Mouse (Mus musculus) gastrocnemius, adult 8-10 months (tissue): ENCODE data around the gene Spata31d1a. TPM values are rescaled to one million over a fixed set of nuclear protein-coding genes. Genes with fewer than 3 reads are reported as not detected.

ENCODE experiments used
- DNase-seq, 2 experiments: peaks; one replicate each; pipeline ENCODE4 v3.0.0; 2022; ENCODE audit warnings: low spot score in 2 of 2
- total RNA-seq, 4 experiments: library from RNA; stranded (reverse); gene quantifications; 2 replicates each; pipeline ENCODE4 v1.2.4; 2022

The Spata31d1a gene
- total RNA-seq, 4 experiments from 2014 or later, result not detected

GRCm38 (mm10) chr13:59668501-59669093 is 41.5 kb downstream of the Spata31d1a start:
- no peak for DNase-seq

DNA sequence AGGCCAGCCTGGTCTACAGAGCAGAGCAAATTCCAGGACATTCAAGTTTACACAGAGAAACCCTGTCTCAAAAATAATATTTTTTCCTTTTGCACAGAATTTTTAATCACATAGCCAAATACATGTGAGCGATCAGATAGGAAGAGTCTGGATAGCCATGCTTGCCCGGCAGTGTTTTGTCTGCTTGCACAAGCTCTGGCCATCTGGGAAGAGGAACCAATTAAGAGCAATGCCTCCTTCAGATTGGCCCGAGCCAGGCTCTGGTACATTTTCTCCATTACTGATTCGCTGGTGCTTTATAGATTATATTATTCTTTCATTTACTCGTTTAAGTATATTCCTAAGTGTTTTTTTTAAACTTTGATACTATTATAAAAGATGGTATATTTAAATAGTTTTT is 42.4 kb downstream of the Spata31d1a start:
- DNase-seq, result no peak

DNA sequence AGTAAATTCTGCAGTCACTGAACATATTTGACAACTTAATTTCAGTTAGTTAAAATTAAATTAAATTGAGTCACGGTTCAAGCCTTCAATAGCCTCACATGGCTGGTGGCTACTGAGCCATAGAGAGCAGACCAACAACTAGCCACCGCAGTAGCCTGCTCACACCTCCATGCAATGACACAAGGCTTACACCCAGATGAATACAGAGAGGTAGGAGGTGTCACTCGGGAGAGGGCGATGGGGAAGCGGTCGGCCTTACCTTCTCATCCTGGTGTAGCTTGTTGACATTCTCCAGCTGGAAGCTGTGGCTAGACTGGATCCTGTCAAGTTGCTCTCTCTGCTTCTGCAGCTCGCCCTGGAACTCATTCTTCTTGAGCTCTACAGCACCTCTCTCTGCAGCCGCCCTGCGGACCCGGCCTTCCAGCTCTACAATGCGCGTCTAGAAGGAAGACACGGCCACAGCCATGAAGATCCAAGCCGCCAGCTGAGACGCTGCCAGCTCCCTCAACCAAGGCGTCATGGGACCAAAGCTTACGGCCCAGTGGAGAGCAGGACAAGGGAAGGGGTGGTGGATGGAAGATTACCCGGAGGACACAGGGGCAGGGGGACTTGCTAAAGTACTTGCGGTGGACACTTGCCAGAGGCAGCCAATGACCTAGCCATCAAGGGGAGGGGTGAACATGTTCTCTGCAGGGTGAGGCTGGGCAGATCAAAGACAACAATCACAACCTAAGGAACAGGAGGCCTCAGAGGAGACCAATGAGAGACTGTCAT is 46.0 kb downstream of the Spata31d1a start:
- no peak for DNase-seq

DNA sequence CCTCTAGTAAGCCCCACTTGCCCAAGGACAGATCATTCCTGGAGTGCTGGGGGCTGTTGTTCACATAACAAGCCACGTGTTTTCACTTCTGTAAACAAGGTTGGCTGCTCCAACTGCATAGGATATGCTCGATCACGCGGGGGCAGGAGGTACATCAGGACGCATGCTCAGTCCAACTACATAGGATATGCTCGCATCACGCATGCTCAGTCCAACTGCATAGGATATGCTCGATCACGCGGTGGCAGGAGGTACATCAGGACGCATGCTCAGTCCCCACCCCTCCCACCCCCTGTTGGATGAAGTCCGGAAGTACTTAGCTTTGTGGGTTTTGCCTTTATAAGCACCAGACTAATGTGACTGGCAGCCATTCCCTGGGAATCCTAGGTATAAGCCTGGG is 48.2 kb downstream of the Spata31d1a start:
- DNase-seq, result no peak

- DNase-seq, result no peak
These were observed 48.7 kb downstream of the Spata31d1a start for GRCm38 (mm10) chr13:59661387-59661786.

GRCm38 (mm10) chr13:59660371-59660770 is 49.8 kb downstream of the Spata31d1a start:
- DNase-seq, result no peak

DNA sequence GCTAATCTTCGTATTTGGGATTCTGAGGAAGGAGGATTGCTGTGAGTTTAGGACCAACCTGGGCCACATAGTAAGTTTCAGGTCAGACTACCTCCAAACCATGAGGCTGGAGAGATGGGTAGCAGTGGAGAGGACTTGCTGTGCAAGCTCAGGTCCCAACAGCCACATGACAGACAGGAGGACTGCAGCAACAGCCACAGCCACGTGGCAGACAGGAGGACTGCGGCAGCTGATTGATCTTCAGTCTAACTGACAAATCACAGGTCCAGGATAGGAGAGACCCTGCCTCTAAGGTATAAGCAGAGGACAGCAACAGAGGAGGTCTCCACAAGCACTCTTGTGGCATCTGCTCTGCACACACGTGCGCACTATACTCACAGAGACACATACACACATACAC is 52.3 kb downstream of the Spata31d1a start:
- DNase-seq, result no peak

- DNase-seq, result no peak
These were observed 53.1 kb downstream of the Spata31d1a start for GRCm38 (mm10) chr13:59656975-59657388.

GRCm38 (mm10) chr13:59656316-59656832 is 53.8 kb downstream of the Spata31d1a start:
- no peak for DNase-seq

- no peak for DNase-seq
These were observed 54.3 kb downstream of the Spata31d1a start for GRCm38 (mm10) chr13:59655718-59656315.

DNA sequence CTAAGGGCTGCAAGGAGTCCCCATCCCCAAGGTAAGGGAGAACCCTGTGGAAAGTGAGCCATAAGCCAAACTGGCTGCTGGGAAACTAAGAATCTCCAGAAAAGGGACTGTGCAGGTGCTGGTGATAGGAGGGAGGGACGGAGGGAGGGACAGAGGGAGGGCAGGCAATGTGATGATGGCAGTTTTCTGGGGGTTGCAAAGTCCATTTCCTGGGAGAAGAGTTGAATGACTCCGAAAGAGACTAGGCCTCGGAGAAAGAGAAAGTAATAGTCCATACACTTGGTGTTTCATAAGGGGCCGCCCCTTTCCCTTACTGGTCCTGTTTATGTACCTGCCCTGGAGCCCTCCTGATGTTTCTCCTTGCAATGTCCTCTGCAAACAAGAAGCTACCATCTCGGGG is 55.7 kb downstream of the Spata31d1a start:
- DNase-seq, result no peak

GRCm38 (mm10) chr13:59653136-59653535 is 57.0 kb downstream of the Spata31d1a start:
- DNase-seq, result no peak

DNA sequence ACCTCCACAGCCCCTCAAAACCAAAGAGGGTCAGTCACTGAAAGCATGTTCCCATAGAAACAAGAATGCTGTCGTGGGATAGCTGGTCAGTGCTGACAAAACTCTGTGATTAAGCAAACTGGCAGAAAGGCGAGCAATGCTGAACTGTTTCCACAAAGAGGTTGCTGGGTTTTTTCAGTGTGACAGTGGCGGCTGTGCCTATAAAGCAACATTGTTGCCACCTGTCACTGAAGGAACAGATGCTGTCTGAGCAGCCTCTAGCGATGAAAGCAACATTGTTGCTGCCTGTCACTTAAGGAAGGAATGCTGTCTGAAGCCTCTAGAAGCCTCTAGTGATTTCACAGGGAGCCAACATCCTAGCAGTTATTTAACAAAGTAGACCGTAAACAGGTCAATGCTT is 57.5 kb downstream of the Spata31d1a start:
- no peak for DNase-seq

Other genes with a start within 250 kb of the Spata31d1a start
- gene Agtpbp1, start 125.1 kb downstream of the Spata31d1a start, total RNA-seq, result 10 to 100 TPM; 77.0 to 85.2 (median 83.0) TPM
- gene Naa35, start 125.1 kb downstream of the Spata31d1a start, total RNA-seq, result 10 to 100 TPM; 29.0 to 38.6 (median 35.3) TPM
- gene Golm1, start 34.5 kb downstream of the Spata31d1a start, total RNA-seq, result 1 to 10 TPM; 5.5 to 9.3 (median 7.5) TPM
- gene 4921517D22Rik, start 16.2 kb downstream of the Spata31d1a start, total RNA-seq, result not detected
- not detected for gene Spata31d1b, start 2.0 kb upstream of the Spata31d1a start, total RNA-seq
- not detected for gene Spata31d1d, start 21.4 kb upstream of the Spata31d1a start, total RNA-seq
- under 1 TPM in 2 of 4 experiments, not detected in 2; 0.10 to 0.12 TPM for gene 1700014D04Rik, start 36.4 kb upstream of the Spata31d1a start, total RNA-seq
- 100 to 1,000 TPM; 159 to 209 (median 180) TPM for gene Isca1, start 59.5 kb upstream of the Spata31d1a start, total RNA-seq
- not detected for gene Gm49354, start 71.9 kb upstream of the Spata31d1a start, total RNA-seq
- gene Tut7, start 112.8 kb upstream of the Spata31d1a start, total RNA-seq, result 10 to 100 TPM; 28.7 to 42.3 (median 34.5) TPM